Mouse (Mus musculus) CH12F3 (cell line): ENCODE data around the gene Cmtm8.

ENCODE experiments used
- in situ Hi-C: fragments of 300-500 bp; cut with MboI; formaldehyde crosslinking; loops from 2 replicates; pipeline ENCODE4 v1.14.3; 2020; ENCODE audit warnings: low sequenced_read_pairs

Gene Cmtm8

DNA sequence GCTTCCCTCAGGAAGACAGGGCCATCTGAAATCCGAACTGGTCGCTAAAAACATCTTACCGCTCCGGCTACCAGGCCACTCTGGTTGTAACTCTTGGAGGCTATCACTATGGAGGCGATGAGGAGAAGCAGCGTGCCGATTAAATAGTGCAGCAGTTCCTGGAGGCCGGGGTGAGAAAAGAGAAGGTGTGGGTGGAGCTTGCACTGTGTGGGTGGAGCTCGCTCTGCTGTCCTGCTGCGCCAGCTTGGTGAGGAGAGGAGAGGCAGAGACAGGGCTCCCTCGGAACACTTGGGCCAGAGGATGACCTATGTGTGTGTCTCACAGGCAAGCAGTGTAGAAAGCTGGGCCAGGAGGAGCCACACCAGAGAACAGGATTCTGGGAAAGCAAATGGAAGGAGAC is 82.1 kb downstream of the Cmtm8 start:
- in situ Hi-C loops = no loop called here

GRCm38 (mm10) chr9:114760353-114760752 is 83.6 kb downstream of the Cmtm8 start:
- in situ Hi-C loops = no loop called here

DNA sequence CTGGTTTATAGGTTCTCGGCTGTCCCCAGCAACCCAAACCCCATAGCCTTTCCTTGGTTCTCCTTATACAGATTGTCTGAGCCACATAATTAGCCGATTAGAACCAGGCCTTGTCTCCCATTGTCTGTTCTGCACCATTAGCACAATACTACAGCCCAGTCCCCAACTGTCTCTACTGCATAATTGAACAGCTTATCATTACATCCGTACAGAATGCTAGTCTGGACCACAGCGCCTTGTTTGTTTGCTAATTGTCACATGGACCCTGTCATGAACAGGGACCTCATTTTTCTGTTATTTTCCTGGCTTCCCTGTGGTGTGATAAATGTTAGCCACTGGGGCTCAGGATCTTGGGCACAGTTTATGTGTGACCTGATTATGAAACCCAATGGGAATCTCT is 84.1 kb downstream of the Cmtm8 start:
- in situ Hi-C loops = no loop called here

DNA sequence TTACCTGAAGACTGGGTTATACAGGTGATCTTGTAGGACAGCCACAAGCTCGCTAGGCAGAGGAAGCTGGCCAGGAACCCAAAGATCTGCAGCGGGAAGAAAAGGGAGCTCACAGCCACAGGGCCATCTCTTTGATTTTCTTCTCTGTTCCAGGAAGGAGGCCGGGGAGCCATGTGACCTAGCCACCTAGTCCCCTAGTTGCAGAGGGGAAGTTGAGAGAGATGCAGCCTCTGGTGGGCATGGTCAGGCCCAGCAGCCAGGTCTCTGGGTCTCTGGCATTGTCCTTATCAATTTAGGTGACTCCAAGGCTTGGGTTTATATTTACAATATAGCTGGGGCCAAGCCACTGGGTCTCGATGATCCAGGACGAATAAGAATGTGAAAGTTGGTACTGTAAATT is 85.2 kb downstream of the Cmtm8 start:
- in situ Hi-C loops = no loop called here

GRCm38 (mm10) chr9:114758272-114758671 is 85.7 kb downstream of the Cmtm8 start:
- in situ Hi-C loops = no loop called here

- in situ Hi-C loops = no loop called here
Observed at GRCm38 (mm10) chr9:114752863-114753484, 91.0 kb downstream of the Cmtm8 start.

DNA sequence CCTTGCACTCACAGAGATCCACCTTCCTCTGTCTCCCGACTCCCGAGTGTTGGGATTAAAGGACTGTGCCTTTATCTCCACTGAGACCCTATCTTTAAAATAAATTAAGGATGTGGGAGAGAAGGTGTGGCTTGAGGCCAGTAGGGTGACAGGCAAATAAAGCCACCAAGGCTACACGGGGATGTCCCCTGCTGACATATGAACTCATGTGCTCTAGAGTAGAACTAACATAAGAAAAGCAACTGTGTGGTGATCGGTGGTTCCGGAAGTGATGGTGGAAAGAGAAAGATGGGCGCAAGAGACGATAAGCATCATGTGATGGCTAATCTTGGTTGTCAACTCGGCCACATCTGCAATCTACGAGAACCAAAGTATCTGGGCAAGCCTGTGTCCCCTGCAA is 91.6 kb downstream of the Cmtm8 start:
- in situ Hi-C loops = no loop called here

DNA sequence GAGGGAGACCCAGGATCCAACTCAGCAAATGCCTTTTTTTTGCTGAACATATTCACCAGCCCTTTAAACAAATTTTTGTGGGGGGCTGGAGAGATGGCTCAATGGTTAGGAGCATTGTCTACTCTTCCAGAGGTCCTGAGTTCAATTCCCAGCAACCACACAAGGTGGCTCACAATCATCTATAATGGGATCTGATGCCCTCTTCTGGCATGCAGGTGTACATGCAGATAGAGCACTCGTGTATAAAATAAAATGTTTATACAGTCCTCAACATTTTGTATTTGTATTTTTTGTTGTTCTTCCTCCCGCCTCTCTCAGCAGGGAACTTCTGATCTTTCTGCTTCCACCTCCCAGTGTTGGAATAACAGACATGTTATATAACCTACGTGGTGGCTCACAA is 92.4 kb downstream of the Cmtm8 start:
- in situ Hi-C loops = no loop called here

GRCm38 (mm10) chr9:114747466-114747865 is 96.5 kb downstream of the Cmtm8 start:
- in situ Hi-C loops = no loop called here

- in situ Hi-C loops = no loop called here
Observed at GRCm38 (mm10) chr9:114747012-114747411, 96.9 kb downstream of the Cmtm8 start.

- in situ Hi-C loops = no loop called here
Observed at GRCm38 (mm10) chr9:114745654-114746053, 98.3 kb downstream of the Cmtm8 start.

- in situ Hi-C loops = no loop called here
Observed at GRCm38 (mm10) chr9:114745163-114745562, 98.8 kb downstream of the Cmtm8 start.

DNA sequence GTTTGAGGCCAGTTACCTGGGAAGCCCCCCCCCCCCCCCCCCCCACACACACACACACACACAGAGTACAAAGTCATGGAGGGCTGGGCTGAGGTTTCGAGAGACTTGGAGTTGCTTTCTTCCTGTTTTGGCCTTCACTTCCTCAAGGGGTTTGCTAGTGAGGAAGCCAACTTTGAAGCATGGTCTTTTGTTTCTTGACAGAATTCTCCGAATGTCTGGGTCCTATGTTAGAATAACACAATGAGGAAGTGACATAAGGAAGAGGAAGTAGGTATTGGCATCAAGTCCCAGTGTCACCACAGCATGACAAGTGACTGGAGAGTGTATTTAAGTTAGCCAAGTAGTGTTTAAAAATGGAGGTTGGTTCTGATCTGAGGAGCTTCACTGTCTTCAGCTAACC is 101.2 kb downstream of the Cmtm8 start:
- in situ Hi-C loops = no loop called here

- in situ Hi-C loops = no loop called here
Observed at GRCm38 (mm10) chr9:114740336-114740735, 103.6 kb downstream of the Cmtm8 start.
